Mouse (Mus musculus) G1E (cell line): ENCODE data around the gene Trnt1.

Experiments used
- CTCF ChIP-seq: IDR thresholded peaks from 2 replicates; pipeline ENCODE4 v1.5.1; 2012; ENCODE audit warnings: low read depth, low read length, inconsistent platforms, mixed read lengths
- TAL1 ChIP-seq: conservative IDR thresholded peaks from 2 replicates; pipeline ENCODE4 v1.6.1; 2012; ENCODE audit warnings: low read depth, low read length, inconsistent platforms, mixed read lengths

GRCm38 (mm10) chr6:106793088-106793487 lies 24.2 kb downstream of the Trnt1 start:
- TF ChIP-seq TAL1 = no peak
- no peak for TF ChIP-seq CTCF
